Mouse (Mus musculus) layer of hippocampus, adult 2 months (tissue): ENCODE measurements at regions not wholly inside any gene's neighbourhood (a gene's known extent, or its start where the extent isn't known, plus 50 kb on each side); places are given as distances from the start of the nearest gene placed in this dataset.
"Not testable (repeated sequence)": the region's sequence is repeated elsewhere in the genome, so short reads cannot be mapped to it uniquely, and the experiment has no call there.

Experiments
- DNase-seq, 2 experiments: peaks; one replicate each; pipeline ENCODE4 v3.0.0; 2022; ENCODE audit warnings: low spot score in 2 of 2
- H3K27ac ChIP-seq: fragments of 200-600 bp; 2 replicates; pipeline ENCODE4 v1.8.1; 2022
- H3K4me3 ChIP-seq: fragments of 200-600 bp; 2 replicates; pipeline ENCODE4 v1.8.1; 2022; ENCODE audit warnings: mild to moderate bottlenecking
- CTCF ChIP-seq: fragments of 200-600 bp; conservative IDR thresholded peaks from 2 replicates; pipeline ENCODE4 v1.8.1; 2022; ENCODE audit warnings: antibody characterized with exemption, mild to moderate bottlenecking, moderate library complexity

GRCm38 (mm10) chr17:15620746-15621694, 56.9 kb upstream of the Prdm9 start:
- Histone ChIP-seq H3K4me3 (no peak overlapping the region), H3K27ac (no peak overlapping the region)
- no peak for TF ChIP-seq CTCF
- DNase-seq, result no peak

DNA sequence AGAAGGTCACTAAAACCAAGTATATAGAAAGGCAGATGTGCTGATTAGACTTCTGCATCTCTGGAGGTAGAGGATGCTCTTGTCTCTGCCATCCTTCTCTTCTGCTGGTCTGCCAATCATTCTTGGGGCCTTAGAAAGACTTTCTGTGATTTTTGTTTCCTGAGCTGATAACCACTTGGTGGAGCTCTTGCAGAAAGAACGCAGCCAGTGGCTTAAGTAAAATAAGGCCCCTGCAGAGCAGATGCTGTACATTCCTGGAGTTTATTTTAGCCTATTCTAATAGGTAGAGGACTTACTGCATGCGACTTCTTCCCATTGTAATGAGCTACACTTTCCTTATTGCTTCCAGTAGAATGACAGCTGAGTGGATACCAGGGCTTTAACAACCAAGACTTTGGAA, 58.8 kb upstream of the Prdm9 start:
- peak; percentile 82 for TF ChIP-seq CTCF
- peak in 1 of 2 experiments; percentile 2 for DNase-seq
- Histone ChIP-seq H3K27ac (no peak overlapping the region), H3K4me3 (no peak overlapping the region)

DNA sequence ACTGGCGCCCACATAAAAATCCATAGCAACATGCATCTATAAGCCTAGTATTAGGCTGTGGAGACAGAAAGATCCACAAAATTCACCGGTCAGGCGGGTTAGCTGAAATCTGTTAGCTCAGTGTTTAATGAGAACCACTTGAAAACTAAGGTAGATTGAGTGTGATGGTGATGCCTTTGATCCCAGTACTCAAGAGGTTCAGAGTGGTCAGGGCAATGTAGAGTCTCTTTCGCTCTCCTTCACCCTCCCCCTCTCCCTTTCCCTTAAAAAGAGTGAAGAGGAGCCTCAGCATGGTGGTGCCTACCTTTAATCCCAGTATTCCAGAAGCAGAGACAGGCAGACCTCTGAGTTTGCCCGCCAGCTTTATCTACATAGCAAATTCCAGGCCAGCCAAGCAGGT, 66.6 kb upstream of the Prdm9 start:
- no peak for DNase-seq
- no peak for TF ChIP-seq CTCF
- Histone ChIP-seq H3K27ac (no peak overlapping the region), H3K4me3 (no peak overlapping the region)

- no peak for TF ChIP-seq CTCF
- no peak for DNase-seq
- H3K4me3 ChIP-seq, result no peak overlapping the region
- H3K27ac ChIP-seq, result no peak overlapping the region
Observed at GRCm38 (mm10) chr17:15631626-15632025, 67.5 kb upstream of the Prdm9 start.

DNA sequence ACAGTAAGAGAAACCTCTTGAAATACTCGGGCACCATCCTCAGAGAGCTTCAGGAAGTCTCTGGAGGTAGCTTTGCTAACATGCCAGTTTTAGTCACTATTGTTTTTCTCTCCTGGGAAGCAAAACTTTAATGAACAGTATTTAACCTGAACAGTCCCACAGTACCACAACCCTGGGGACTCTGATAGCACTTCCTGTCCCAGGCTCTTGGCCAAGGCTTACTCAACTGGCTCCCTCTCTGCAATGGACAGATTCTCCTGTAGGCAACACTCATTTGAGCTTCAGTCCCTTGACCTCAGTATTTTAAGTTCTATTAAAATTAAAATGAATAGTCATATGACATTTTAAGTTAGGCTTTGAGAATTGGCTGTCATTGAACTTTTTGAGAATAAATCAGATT, 67.9 kb upstream of the Prdm9 start:
- H3K4me3 ChIP-seq, result no peak overlapping the region

GRCm38 (mm10) chr17:15639111-15639865, 65.5 kb upstream of the Chd1 start:
- not testable (repeated sequence) for DNase-seq, H3K4me3 ChIP-seq, H3K27ac ChIP-seq

More for the DNA sequence above, 67.9 kb upstream of the Prdm9 start:
- no peak for DNase-seq
- H3K27ac ChIP-seq, result no peak overlapping the region
- no peak for TF ChIP-seq CTCF

DNA sequence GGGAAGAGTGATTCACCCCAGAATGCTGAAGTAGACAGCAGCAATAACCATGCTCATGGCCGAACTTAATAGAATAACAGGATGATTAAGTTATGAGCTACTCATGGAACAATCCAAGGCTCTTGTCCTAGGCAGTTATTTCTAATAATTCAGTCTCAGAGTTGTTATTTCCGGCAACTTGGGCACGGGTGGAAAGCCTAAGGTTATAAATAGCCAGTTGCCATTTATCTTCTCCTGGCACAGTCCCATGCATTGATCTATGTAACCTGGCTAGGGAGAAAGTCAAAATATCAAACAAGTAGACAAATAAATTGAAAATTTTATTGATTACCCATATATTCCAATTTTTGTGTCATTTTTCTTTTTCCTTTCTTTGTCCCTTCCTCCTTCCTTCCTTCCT, 64.0 kb upstream of the Chd1 start:
- Histone ChIP-seq H3K27ac (no peak overlapping the region), H3K4me3 (no peak overlapping the region)

DNA sequence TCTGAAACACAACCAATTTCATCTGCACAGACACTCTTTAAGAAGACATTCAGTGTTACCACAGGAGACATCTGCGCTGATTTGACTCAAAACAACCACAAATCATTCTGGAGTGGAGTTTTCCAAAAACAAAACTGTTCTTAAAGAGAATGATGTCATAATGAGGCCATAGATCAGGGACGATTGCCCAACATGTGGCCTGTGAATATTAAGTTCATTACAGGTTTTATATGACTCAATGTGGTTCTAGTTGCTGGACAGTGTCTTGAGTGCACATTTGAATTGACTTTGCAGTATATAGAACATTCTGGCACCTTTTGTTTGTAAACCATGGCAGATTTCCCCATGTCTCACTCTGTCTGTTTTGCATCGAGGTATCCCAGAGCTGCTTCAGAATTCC, 63.0 kb upstream of the Chd1 start:
- Histone ChIP-seq H3K27ac (no peak overlapping the region), H3K4me3 (no peak overlapping the region)
- no peak for TF ChIP-seq CTCF
- no peak for DNase-seq

More for the DNA sequence above, 64.0 kb upstream of the Chd1 start:
- no peak for TF ChIP-seq CTCF
- DNase-seq, result no peak

GRCm38 (mm10) chr17:15646768-15647167, 58.0 kb upstream of the Chd1 start:
- TF ChIP-seq CTCF, result no peak
- no peak overlapping the region for H3K27ac ChIP-seq
- DNase-seq, result no peak

GRCm38 (mm10) chr17:15650089-15650742, 54.6 kb upstream of the Chd1 start:
- TF ChIP-seq CTCF, result no peak
- Histone ChIP-seq H3K27ac (no peak overlapping the region), H3K4me3 (no peak overlapping the region)
- DNase-seq, result no peak

More at GRCm38 (mm10) chr17:15646768-15647167, 58.0 kb upstream of the Chd1 start:
- H3K4me3 ChIP-seq, result no peak overlapping the region

- no peak overlapping the region for H3K27ac ChIP-seq
- no peak for DNase-seq
- H3K4me3 ChIP-seq, result no peak overlapping the region
- no peak for TF ChIP-seq CTCF
Observed at GRCm38 (mm10) chr17:15651869-15652268, 52.9 kb upstream of the Chd1 start.
